Mouse (Mus musculus) forebrain, embryonic 10.5 days (tissue): ENCODE data around the gene Klf16. TPM values are rescaled to one million over a fixed set of nuclear protein-coding genes. Genes with fewer than 3 reads are reported as not detected.
A peak's percentile ranks its signal among the peaks of the same experiment; 100 is the strongest.

Source experiments
- DNase-seq: peaks from one replicate; pipeline ENCODE4 v3.0.0-alpha.2; 2017; ENCODE audit warnings: low spot score; ENCODE audit errors: extremely low spot score
- H3K27ac ChIP-seq: fragments of 300-500 bp; sonication (generic); 2 replicates; pipeline ENCODE4 v1.5.1; 2016; ENCODE audit warnings: mild to moderate bottlenecking
- H3K27me3 ChIP-seq: fragments of 300-500 bp; sonication (generic); 2 replicates; pipeline ENCODE4 v1.6.1; 2016; ENCODE audit warnings: mild to moderate bottlenecking; ENCODE audit not compliant: poor library complexity, severe bottlenecking
- H3K36me3 ChIP-seq: fragments of 300-500 bp; sonication (generic); replicated peaks from 2 replicates; pipeline ENCODE4 v1.6.1; 2016; ENCODE audit warnings: mild to moderate bottlenecking, moderate library complexity
- H3K4me1 ChIP-seq: fragments of 300-500 bp; sonication (generic); 2 replicates; pipeline ENCODE4 v1.6.1; 2016
- H3K4me3 ChIP-seq: fragments of 300-500 bp; sonication (generic); 2 replicates; pipeline ENCODE4 v1.5.1; 2016; ENCODE audit warnings: mild to moderate bottlenecking, moderate library complexity
- H3K9me3 ChIP-seq: fragments of 300-500 bp; sonication (generic); 2 replicates; pipeline ENCODE4 v1.6.1; 2016; ENCODE audit warnings: mild to moderate bottlenecking, moderate library complexity
- WGBS: fragments of 180-500 bp; shearing (Covaris S2); methylation state at CpG from one replicate; pipeline ENCODE4 v1.1.7; 2016; 5-methylcytosine and 5-hydroxymethylcytosine counted together
- polyA plus RNA-seq: library from polyadenylated mRNA; unstranded; fragments of >200 nt; fragmentation: Nextera tagmentation; extraction: Ambion mirVana; gene quantifications from 2 replicates; pipeline ENCODE4 v1.2.1, GENCODE M21; 2016

Gene Klf16
- polyA plus RNA-seq, 1 experiment from 2014 or later, result 7.5 TPM

GRCm38 (mm10) chr10:80545590-80545989 is 31.5 kb downstream of the Klf16 start:
- WGBS, result 90% methylated on average over 8 of the region's 8 CpGs
- no peak overlapping the region for H3K4me3 ChIP-seq
- DNase-seq, result no peak
- no peak overlapping the region for H3K27ac ChIP-seq
- H3K36me3 ChIP-seq, result peaks cover 100% of the 10 kb centered on the region
- H3K9me3 ChIP-seq, result no peaks in the 10 kb centered on the region
- no peaks in the 10 kb centered on the region for H3K27me3 ChIP-seq
- peaks cover 7% of the 10 kb centered on the region; the same call in 1 of the 2 replicates for H3K4me1 ChIP-seq

- Histone ChIP-seq H3K27ac (no peak overlapping the region), H3K36me3 (peaks cover 83% of the 10 kb centered on the region), H3K4me3 (no peak overlapping the region), H3K27me3 (peaks cover 2% of the 10 kb centered on the region; the same call in 1 of the 2 replicates), H3K9me3 (no peaks in the 10 kb centered on the region), H3K4me1 (peaks cover 14% of the 10 kb centered on the region)
- no peak for DNase-seq
- 93% methylated on average over 14 of the region's 14 CpGs for WGBS
Measured at GRCm38 (mm10) chr10:80543873-80544272, 33.2 kb downstream of the Klf16 start.

GRCm38 (mm10) chr10:80539493-80539892 is 37.6 kb downstream of the Klf16 start:
- H3K4me1 ChIP-seq, result peaks cover 31% of the 10 kb centered on the region
- H3K9me3 ChIP-seq, result no peaks in the 10 kb centered on the region
- H3K27me3 ChIP-seq, result peaks cover 46% of the 10 kb centered on the region
- peaks cover 39% of the 10 kb centered on the region for H3K36me3 ChIP-seq
- H3K27ac ChIP-seq, result no peak overlapping the region
- 59% methylated on average over 5 of the region's 5 CpGs for WGBS
- DNase-seq, result no peak
- peak overlapping the region; percentile 44 for H3K4me3 ChIP-seq

GRCm38 (mm10) chr10:80538710-80539394 is 38.3 kb downstream of the Klf16 start, which contains the start of gene Atp8b3:
Gene Atp8b3, minus strand, starts transcription at chr10:80539124.
- peak within 1 kb of the TSS; percentile 66 for H3K27ac ChIP-seq
- H3K9me3 ChIP-seq, result no peaks in the 10 kb centered on the region
- peaks cover 33% of the 10 kb centered on the region for H3K36me3 ChIP-seq
- peaks cover 52% of the 10 kb centered on the region for H3K27me3 ChIP-seq
- H3K4me1 ChIP-seq, result peaks cover 36% of the 10 kb centered on the region
- H3K4me3 ChIP-seq, result peak within 1 kb of the TSS; percentile 44
- WGBS, result 2% methylated on average over 30 of the region's 30 CpGs
- peak; percentile 77 for DNase-seq

GRCm38 (mm10) chr10:80538180-80538579 is 38.9 kb downstream of the Klf16 start:
- Histone ChIP-seq H3K9me3 (no peaks in the 10 kb centered on the region), H3K36me3 (peaks cover 26% of the 10 kb centered on the region), H3K27ac (no peak overlapping the region), H3K27me3 (peaks cover 56% of the 10 kb centered on the region), H3K4me3 (no peak overlapping the region), H3K4me1 (peaks cover 43% of the 10 kb centered on the region)
- 61% methylated on average over 5 of the region's 5 CpGs for WGBS
- no peak for DNase-seq

- Histone ChIP-seq H3K27ac (no peak overlapping the region), H3K9me3 (no peaks in the 10 kb centered on the region), H3K4me3 (peak overlapping the region; percentile 36), H3K36me3 (0 out of 2 replicates have a peak, but pooled peaks cover 1% of the 10 kb centered on the region), H3K27me3 (peaks cover 56% of the 10 kb centered on the region), H3K4me1 (peaks cover 43% of the 10 kb centered on the region)
- no peak for DNase-seq
- WGBS, result 13% methylated on average over 13 of the region's 13 CpGs
Measured at GRCm38 (mm10) chr10:80535711-80536110, 41.4 kb downstream of the Klf16 start.

GRCm38 (mm10) chr10:80535071-80535470 is 42.0 kb downstream of the Klf16 start:
- Histone ChIP-seq H3K27me3 (peaks cover 56% of the 10 kb centered on the region), H3K9me3 (no peaks in the 10 kb centered on the region), H3K4me1 (peaks cover 43% of the 10 kb centered on the region), H3K36me3 (no peaks in the 10 kb centered on the region), H3K4me3 (peak overlapping the region; percentile 36), H3K27ac (no peak overlapping the region)
- no peak for DNase-seq
- WGBS, result 12% methylated on average over 14 of the region's 14 CpGs

- 20% methylated on average over 7 of the region's 7 CpGs for WGBS
- Histone ChIP-seq H3K9me3 (no peaks in the 10 kb centered on the region), H3K27me3 (peaks cover 52% of the 10 kb centered on the region), H3K27ac (no peak overlapping the region), H3K4me3 (no peak overlapping the region), H3K36me3 (no peaks in the 10 kb centered on the region), H3K4me1 (peaks cover 32% of the 10 kb centered on the region)
- DNase-seq, result no peak
Measured at GRCm38 (mm10) chr10:80533704-80534103, 43.4 kb downstream of the Klf16 start.

- Histone ChIP-seq H3K4me3 (no peak overlapping the region), H3K27me3 (peaks cover 43% of the 10 kb centered on the region), H3K4me1 (peaks cover 30% of the 10 kb centered on the region), H3K9me3 (no peaks in the 10 kb centered on the region), H3K27ac (no peak overlapping the region), H3K36me3 (no peaks in the 10 kb centered on the region)
- WGBS, result 85% methylated on average over 11 of the region's 11 CpGs
- DNase-seq, result no peak
Measured at GRCm38 (mm10) chr10:80532783-80533182, 44.3 kb downstream of the Klf16 start.

- 27% methylated on average over 9 of the region's 9 CpGs for WGBS
- Histone ChIP-seq H3K4me1 (peaks cover 10% of the 10 kb centered on the region), H3K4me3 (peak overlapping the region; percentile 35), H3K27me3 (no peaks in the 10 kb centered on the region; the same call in 1 of the 2 replicates), H3K36me3 (no peaks in the 10 kb centered on the region), H3K27ac (no peak overlapping the region), H3K9me3 (peaks cover 8% of the 10 kb centered on the region; the same call in 1 of the 2 replicates)
- DNase-seq, result no peak
Measured at GRCm38 (mm10) chr10:80526172-80526571, 50.9 kb downstream of the Klf16 start.

GRCm38 (mm10) chr10:80523299-80523698 is 53.8 kb downstream of the Klf16 start:
- DNase-seq, result no peak
- Histone ChIP-seq H3K36me3 (no peaks in the 10 kb centered on the region; the same call in 1 of the 2 replicates), H3K9me3 (peaks cover 12% of the 10 kb centered on the region; the same call in 1 of the 2 replicates), H3K27ac (no peak overlapping the region), H3K4me1 (peaks cover 10% of the 10 kb centered on the region), H3K27me3 (no peaks in the 10 kb centered on the region; the same call in 1 of the 2 replicates), H3K4me3 (no peak overlapping the region)
- WGBS, result 94% methylated on average over 7 of the region's 7 CpGs

GRCm38 (mm10) chr10:80519287-80519686 is 57.8 kb downstream of the Klf16 start:
- H3K4me3 ChIP-seq, result no peak overlapping the region
- H3K9me3 ChIP-seq, result peaks cover 12% of the 10 kb centered on the region; the same call in 1 of the 2 replicates
- peaks cover 9% of the 10 kb centered on the region for H3K4me1 ChIP-seq
- WGBS, result 76% methylated on average over 2 of the region's 2 CpGs
- H3K36me3 ChIP-seq, result no peaks in the 10 kb centered on the region; the same call in 1 of the 2 replicates
- no peak overlapping the region for H3K27ac ChIP-seq
- peaks cover 19% of the 10 kb centered on the region for H3K27me3 ChIP-seq
- no peak for DNase-seq
